Mouse (Mus musculus): ENCODE measurements around the gene Tshr. TPM values are rescaled to one million over a fixed set of nuclear protein-coding genes. Genes with fewer than 3 reads are reported as not detected.
"Not testable (repeated sequence)": the region's sequence is repeated elsewhere in the genome, so short reads cannot be mapped to it uniquely, and the experiment has no call there.

Tshr gene
- not detected in 2 replicates for polyA plus RNA-seq (2012)

DNA sequence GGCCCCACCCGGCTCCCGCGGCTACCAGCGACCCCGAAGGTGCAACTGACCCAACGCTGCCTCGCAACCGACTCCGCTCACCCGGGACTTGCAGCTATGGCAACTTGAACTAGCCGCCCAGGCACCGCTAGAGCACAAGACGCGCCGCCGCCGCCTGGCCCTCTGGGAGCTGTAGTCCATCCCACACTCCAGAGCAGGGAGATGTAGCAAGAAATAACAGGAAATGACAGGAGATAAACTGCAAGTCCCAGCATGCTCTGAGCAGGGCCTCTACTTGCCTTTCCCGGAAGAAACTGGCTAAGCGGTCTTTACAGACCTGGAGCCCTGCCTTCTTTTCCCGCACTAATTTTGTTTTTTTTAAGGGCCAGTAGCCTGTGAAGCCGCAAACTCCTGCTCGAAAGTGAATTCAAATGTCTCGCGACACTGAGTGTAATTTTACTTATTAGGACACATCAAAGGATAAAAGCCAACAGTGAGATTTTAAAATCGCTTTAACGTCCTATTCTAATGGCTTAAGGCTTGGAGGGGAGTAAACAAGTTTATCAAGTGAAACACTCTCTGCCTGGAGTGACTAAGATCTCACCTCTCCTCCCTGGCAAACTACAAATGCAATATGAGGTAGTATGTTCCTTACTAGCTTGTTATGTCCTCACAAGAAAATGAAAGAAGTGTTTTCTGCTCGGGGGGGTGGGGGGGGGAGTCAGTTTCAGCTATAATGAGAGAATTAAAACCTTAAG is at the start of gene Tshr, which contains the start of gene Cep128:
Gene Tshr (plus strand): TSS at position 283 of the 737 bp plus-strand sequence.
Gene Cep128 (minus strand): TSS at position 129 of the 737 bp plus-strand sequence.
- Histone ChIP-seq H3K27me3 (ENCODE audit: control insufficient read depth) (no peaks in the 10 kb centered on the region), H3K4me1 (ENCODE audit: control insufficient read depth) (peaks cover 44% of the 10 kb centered on the region), H3K36me3 (ENCODE audit: control insufficient read depth) (peaks cover 29% of the 10 kb centered on the region), H3K4me3 (replicated peaks) (peak within 1 kb of the TSS; percentile 100), H3K9me3 (ENCODE audit: control insufficient read depth, low read length) (no peaks in the 10 kb centered on the region)
- TF ChIP-seq TAL1 (IDR thresholded peaks at IDR 0.05; ENCODE audit: low read length) (no peak), GATA1 (IDR thresholded peaks at IDR 0.05; ENCODE audit: low read length) (no peak)

DNA sequence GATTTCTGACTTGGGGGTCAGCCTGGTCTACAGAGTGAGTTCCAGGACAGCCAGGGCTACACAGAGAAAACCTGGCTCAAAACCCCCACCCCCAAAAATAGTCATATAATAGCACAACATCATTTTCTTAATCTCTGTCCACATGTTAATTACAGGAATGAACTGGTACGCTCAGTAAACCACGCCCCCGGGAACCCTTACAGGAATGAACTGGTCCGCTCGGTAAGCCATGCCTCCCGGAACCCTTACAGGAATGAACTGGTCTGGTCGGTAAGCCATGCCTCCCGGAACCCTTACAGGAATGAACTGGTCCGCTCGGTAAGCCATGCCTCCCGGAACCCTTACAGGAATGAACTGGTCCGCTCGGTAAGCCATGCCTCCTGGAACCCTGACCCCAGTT is 45.7 kb upstream of the Tshr start:
- H3K4me1 ChIP-seq (ENCODE audit: control insufficient read depth); H3K27me3 ChIP-seq (ENCODE audit: control insufficient read depth); H3K9me3 ChIP-seq (ENCODE audit: control insufficient read depth, low read length); H3K4me3 ChIP-seq (replicated peaks): not testable (repeated sequence)
- peaks cover 82% of the 10 kb centered on the region for H3K36me3 ChIP-seq (ENCODE audit: control insufficient read depth)

GRCm38 (mm10) chr12:91353783-91354182 is 30.6 kb upstream of the Tshr start:
- Histone ChIP-seq H3K4me1 (ENCODE audit: control insufficient read depth) (peaks cover 51% of the 10 kb centered on the region), H3K27me3 (ENCODE audit: control insufficient read depth) (no peaks in the 10 kb centered on the region), H3K36me3 (ENCODE audit: control insufficient read depth) (peaks cover 75% of the 10 kb centered on the region), H3K4me3 (replicated peaks) (peak overlapping the region; percentile 47), H3K9me3 (ENCODE audit: control insufficient read depth, low read length) (peaks cover 5% of the 10 kb centered on the region; the same call in 1 of the 2 replicates)
- 0 out of 2 replicates have a peak, but pooled peaks have one; percentile 8 for TF ChIP-seq GATA1 (IDR thresholded peaks at IDR 0.05; ENCODE audit: low read length)
- no peak for TF ChIP-seq TAL1 (IDR thresholded peaks at IDR 0.05; ENCODE audit: low read length)

GRCm38 (mm10) chr12:91369173-91369572 is 15.2 kb upstream of the Tshr start:
- Histone ChIP-seq H3K9me3 (ENCODE audit: control insufficient read depth, low read length) (no peaks in the 10 kb centered on the region), H3K4me3 (replicated peaks) (no peak overlapping the region), H3K27me3 (ENCODE audit: control insufficient read depth) (no peaks in the 10 kb centered on the region), H3K36me3 (ENCODE audit: control insufficient read depth) (peaks cover 86% of the 10 kb centered on the region), H3K4me1 (ENCODE audit: control insufficient read depth) (0 out of 2 replicates have a peak, but pooled peaks cover 2% of the 10 kb centered on the region)
- no peak for TF ChIP-seq TAL1 (IDR thresholded peaks at IDR 0.05; ENCODE audit: low read length)
- no peak for TF ChIP-seq GATA1 (IDR thresholded peaks at IDR 0.05; ENCODE audit: low read length)

DNA sequence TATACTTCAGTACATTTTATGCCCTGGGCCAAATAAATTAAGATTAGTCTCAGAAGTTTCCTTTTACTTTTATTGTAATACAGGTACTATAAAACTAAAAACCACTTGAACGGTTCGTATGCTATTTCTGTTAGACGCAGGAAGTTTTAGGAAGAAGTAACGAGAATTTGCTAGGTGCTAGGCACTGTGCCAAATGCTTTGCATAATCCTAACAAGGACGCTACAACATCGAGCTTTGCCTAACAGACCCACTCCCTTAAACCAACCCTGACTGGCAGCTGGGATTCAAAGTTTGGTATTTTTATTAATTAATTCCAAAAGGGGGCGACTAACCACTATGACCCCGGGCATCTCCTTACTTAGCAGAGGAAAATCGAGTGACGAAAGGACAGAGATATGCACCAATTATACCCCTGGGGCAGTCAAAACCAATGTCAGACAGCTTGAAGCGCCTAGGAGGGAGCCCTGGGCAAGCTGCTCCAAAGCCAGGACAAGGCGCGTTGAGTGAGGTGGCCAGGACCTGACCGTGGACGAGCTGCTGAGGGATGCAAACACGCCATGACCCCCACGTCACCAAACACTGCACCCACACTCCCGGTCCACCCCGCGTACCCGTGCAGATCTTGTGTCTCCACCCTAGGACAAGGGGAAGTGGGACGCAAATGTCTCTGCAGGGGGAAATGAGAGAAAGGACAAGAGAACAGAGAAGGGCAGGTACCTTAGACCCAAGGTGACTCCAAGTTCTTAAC is 673 bp upstream of the Tshr start:
- TF ChIP-seq GATA1 (IDR thresholded peaks at IDR 0.05; ENCODE audit: low read length) (no peak), TAL1 (IDR thresholded peaks at IDR 0.05; ENCODE audit: low read length) (no peak)
- Histone ChIP-seq H3K4me1 (ENCODE audit: control insufficient read depth) (peaks cover 44% of the 10 kb centered on the region), H3K9me3 (ENCODE audit: control insufficient read depth, low read length) (no peaks in the 10 kb centered on the region), H3K36me3 (ENCODE audit: control insufficient read depth) (peaks cover 35% of the 10 kb centered on the region), H3K4me3 (replicated peaks) (peak overlapping the region; percentile 100), H3K27me3 (ENCODE audit: control insufficient read depth) (no peaks in the 10 kb centered on the region)

DNA sequence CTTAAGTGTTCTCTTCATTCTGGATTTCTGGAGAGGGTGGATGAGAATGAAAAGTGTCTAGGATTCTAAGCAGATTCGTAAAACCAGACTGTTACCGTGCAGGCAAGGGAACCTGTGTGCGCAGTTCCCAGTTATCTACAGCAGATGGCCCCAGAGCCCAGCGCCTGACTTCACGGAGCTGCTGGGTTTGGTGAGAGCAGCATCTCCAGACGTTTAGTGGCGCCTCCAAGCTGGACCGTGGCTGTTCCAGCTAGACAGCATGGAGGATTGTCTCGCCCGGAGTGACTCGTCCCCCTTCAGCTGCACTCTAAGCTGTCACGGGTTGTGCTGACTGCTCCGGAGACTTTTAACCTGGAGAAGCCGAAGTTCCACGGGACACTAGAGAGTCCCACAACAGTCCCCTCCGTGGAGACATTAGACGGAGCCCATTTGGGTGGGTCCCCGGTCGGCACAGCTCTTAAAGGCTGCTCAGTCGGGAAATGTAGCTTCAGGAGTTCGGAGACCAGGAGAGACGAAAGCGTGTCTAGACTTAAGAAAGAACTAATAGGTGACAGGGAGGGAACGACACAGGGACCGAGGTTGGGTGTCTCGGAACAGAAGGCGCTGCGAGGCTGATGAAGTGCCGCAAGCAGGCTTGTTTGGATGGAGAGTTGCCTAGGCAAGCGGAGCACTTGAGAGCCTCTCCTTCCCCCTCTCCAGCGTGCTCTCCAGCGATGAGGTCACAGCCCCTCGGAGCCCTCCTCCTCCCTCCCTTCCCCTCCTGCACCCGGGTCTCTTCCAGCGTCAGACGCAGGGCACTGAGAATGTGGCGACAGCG is 16.1 kb downstream of the Tshr start:
- TF ChIP-seq GATA1 (IDR thresholded peaks at IDR 0.05; ENCODE audit: low read length) (no peak), TAL1 (IDR thresholded peaks at IDR 0.05; ENCODE audit: low read length) (no peak)
- H3K4me3 ChIP-seq (replicated peaks): no peak overlapping the region
- H3K9me3 ChIP-seq (ENCODE audit: control insufficient read depth, low read length): no peaks in the 10 kb centered on the region
- H3K27me3 ChIP-seq (ENCODE audit: control insufficient read depth): peaks cover 47% of the 10 kb centered on the region
- no peaks in the 10 kb centered on the region for H3K36me3 ChIP-seq (ENCODE audit: control insufficient read depth)
- H3K4me1 ChIP-seq (ENCODE audit: control insufficient read depth): no peaks in the 10 kb centered on the region

GRCm38 (mm10) chr12:91401049-91401352 is 16.6 kb downstream of the Tshr start:
- Histone ChIP-seq H3K27me3 (ENCODE audit: control insufficient read depth) (peaks cover 47% of the 10 kb centered on the region), H3K4me3 (replicated peaks) (no peak overlapping the region), H3K9me3 (ENCODE audit: control insufficient read depth, low read length) (no peaks in the 10 kb centered on the region), H3K36me3 (ENCODE audit: control insufficient read depth) (no peaks in the 10 kb centered on the region), H3K4me1 (ENCODE audit: control insufficient read depth) (no peaks in the 10 kb centered on the region)
- TF ChIP-seq GATA1 (IDR thresholded peaks at IDR 0.05; ENCODE audit: low read length): no peak
- no peak for TF ChIP-seq TAL1 (IDR thresholded peaks at IDR 0.05; ENCODE audit: low read length)

- H3K36me3 ChIP-seq (ENCODE audit: control insufficient read depth): no peaks in the 10 kb centered on the region
- TF ChIP-seq TAL1 (IDR thresholded peaks at IDR 0.05; ENCODE audit: low read length) (no peak), GATA1 (IDR thresholded peaks at IDR 0.05; ENCODE audit: low read length) (no peak)
- no peaks in the 10 kb centered on the region for H3K27me3 ChIP-seq (ENCODE audit: control insufficient read depth)
- H3K4me1 ChIP-seq (ENCODE audit: control insufficient read depth): no peaks in the 10 kb centered on the region
- no peaks in the 10 kb centered on the region for H3K9me3 ChIP-seq (ENCODE audit: control insufficient read depth, low read length)
- H3K4me3 ChIP-seq (replicated peaks): no peak overlapping the region
Measured at GRCm38 (mm10) chr12:91410306-91410705, 25.9 kb downstream of the Tshr start.

Measured in erythroblast, embryonic 14.5 days (primary cell).